Mouse (Mus musculus): ENCODE results near the gene Scyl2.

Scyl2 gene

GRCm38 (mm10) chr10:89594309-89594708 lies 91.8 kb downstream of the Scyl2 start:
- DNase-seq, result no peak

DNA sequence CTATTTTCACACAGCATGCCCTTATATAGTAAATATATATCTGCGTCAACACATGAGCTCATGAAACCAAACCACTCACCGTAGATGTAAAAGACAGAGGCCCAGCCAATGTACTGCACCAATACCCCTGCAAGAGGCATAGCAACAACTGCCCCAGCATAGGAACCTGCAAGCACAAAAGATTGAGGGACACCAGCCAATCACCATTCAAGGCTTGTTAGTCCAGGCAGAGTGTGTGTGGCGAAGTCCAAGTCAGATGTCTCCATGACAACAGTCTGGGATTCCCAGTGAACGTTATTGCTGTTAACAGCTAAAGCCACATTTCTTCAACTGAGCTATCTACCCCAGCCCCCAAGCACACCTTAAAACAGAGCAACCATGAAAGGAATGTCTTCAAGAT lies 93.3 kb downstream of the Scyl2 start:
- DNase-seq, result no peak

DNA sequence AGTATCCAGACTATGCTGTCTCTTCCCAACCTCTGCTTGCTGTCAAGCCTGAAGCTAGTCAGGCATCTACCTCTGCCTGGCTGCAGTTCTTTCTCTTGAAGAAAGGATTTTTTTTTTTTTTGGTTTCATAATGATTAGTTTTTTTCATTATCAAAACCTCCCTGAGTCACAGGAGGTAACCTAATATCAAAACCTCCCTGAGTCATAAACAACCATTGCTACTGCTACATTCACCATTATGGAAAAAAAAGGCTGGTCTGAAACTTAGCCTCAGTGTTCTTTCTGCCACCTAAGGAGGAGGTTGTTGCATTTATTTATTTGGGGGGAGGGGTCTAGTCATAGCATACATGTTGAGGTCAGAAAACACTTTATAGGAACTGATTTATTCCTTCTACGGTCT lies 96.2 kb downstream of the Scyl2 start:
- no peak for DNase-seq

Data from retina, postnatal 1 day (tissue).